Mouse (Mus musculus): ENCODE data around the gene Camta1. TPM values are rescaled to one million over a fixed set of nuclear protein-coding genes. Genes with fewer than 3 reads are reported as not detected.

Camta1 gene
- polyA plus RNA-seq, 2 experiments: 7.3 to 32.8 TPM

DNA sequence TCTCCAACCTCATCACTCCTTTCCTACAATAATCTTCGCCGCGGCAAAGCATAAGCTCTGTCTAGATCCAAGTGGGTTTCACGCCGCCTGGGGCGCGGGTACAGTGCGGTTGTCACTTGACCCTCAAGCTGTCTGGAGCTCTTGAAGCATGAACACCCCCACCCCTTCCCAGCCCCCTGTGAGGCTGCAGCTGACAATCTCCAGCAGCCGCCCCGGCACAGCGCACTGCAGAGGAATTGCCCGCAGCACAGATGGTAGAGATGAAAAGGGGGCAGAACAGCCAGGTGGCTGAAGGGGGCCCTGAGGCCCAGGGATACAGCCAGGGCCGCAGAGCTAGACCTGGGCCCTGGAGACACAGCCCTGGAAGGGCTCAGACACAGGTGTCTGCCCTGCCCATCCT lies 189.2 kb downstream of the Camta1 start:
- Histone ChIP-seq H3K4me1 (replicated peaks; ENCODE audit: control insufficient read depth in 2 of 2, insufficient read depth in 2 of 2, low read length in 1 of 2) (no peaks in the 10 kb centered on the region), H3K9ac (replicated peaks) (no peak overlapping the region), H3K36me3 (replicated peaks; ENCODE audit: control insufficient read depth, insufficient read depth, low read depth) (no peaks in the 10 kb centered on the region), H3K4me2 (ENCODE audit: low read depth) (no peak overlapping the region), H3K9me3 (ENCODE audit: control insufficient read depth, low read length) (no peaks in the 10 kb centered on the region), H3K27ac (no peak overlapping the region), H3K4me3 (ENCODE audit: insufficient read depth in 1 of 2, low read depth in 2 of 2, low read length in 2 of 2) (no peak overlapping the region), H3K27me3 (ENCODE audit: control insufficient read depth, insufficient read depth, low read length) (no peaks in the 10 kb centered on the region)
- 79% methylated on average over 13 of the region's 13 CpGs for WGBS (ENCODE audit: insufficient replicate concordance)
- DNase-seq (ENCODE audit: low read depth in 3 of 3, low spot score in 3 of 3) (no peak), ATAC-seq (ENCODE audit: insufficient read depth) (no peak)
- TF ChIP-seq CTCF (IDR thresholded peaks at IDR 0.05; ENCODE audit: low read depth) (no peak), EP300 (IDR thresholded peaks at IDR 0.05; ENCODE audit: low read depth) (no peak)

DNA sequence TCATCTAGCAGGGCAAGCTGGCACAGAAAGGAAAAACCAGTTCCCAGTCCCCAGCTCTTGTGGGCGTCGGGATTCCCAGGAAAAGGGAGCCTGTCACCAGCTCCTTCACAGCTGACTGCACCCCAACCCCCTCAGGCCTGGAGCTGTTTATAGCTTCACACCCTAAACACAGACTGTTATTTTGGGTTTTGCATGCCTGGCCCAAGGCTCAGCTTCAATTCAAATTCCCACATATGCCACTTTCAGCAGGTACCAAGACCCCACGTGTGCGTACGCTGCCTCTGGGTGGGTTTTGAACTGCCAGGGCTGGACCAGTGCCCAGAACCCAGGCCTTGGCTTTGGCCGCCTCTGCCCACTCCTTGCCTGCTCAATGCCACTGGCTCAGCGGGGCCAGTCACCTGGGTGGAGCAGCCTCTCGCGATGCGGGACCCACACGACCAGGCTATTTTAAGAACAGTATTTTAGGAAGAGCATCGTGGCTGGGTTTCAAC lies 195.2 kb downstream of the Camta1 start:
- Histone ChIP-seq H3K9ac (replicated peaks) (no peak overlapping the region), H3K4me1 (replicated peaks; ENCODE audit: control insufficient read depth in 2 of 2, insufficient read depth in 2 of 2, low read length in 1 of 2) (no peaks in the 10 kb centered on the region), H3K4me3 (ENCODE audit: insufficient read depth in 1 of 2, low read depth in 2 of 2, low read length in 2 of 2) (no peak overlapping the region), H3K36me3 (replicated peaks; ENCODE audit: control insufficient read depth, insufficient read depth, low read depth) (no peaks in the 10 kb centered on the region), H3K4me2 (ENCODE audit: low read depth) (no peak overlapping the region), H3K9me3 (ENCODE audit: control insufficient read depth, low read length) (no peaks in the 10 kb centered on the region), H3K27ac (no peak overlapping the region), H3K27me3 (ENCODE audit: control insufficient read depth, insufficient read depth, low read length) (no peaks in the 10 kb centered on the region)
- 64% methylated on average over 12 of the region's 12 CpGs for WGBS (ENCODE audit: insufficient replicate concordance)
- no peak for TF ChIP-seq EP300 (IDR thresholded peaks at IDR 0.05; ENCODE audit: low read depth)
- no peak for TF ChIP-seq CTCF (IDR thresholded peaks at IDR 0.05; ENCODE audit: low read depth)
- DNase-seq (ENCODE audit: low read depth in 3 of 3, low spot score in 3 of 3) (no peak), ATAC-seq (ENCODE audit: insufficient read depth) (no peak)

DNA sequence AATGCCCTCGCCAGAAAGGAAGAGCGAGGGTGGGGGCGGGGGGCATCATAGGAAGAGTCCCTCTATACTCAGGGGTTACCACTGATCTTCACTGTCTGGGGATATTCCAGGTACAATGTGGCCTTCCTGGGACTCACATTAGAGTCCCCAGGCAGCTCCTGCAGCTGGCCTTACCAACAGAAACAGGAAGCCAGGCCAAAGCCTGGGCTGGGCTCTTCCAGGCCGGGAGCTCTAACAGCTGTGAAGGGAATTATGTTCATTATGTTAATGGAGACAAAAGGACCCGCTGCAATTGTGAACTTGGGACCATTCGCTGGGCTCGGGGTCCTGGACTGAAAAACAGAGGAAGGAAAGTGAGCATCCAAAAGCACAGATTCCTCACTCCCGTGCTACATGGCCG lies 200.2 kb downstream of the Camta1 start:
- no peak for ATAC-seq (ENCODE audit: insufficient read depth)
- DNase-seq (ENCODE audit: low read depth in 3 of 3, low spot score in 3 of 3): no peak
- no peak overlapping the region for H3K4me2 ChIP-seq (ENCODE audit: low read depth)
- no peaks in the 10 kb centered on the region for H3K9me3 ChIP-seq (ENCODE audit: control insufficient read depth, low read length)
- H3K4me1 ChIP-seq (replicated peaks; ENCODE audit: control insufficient read depth in 2 of 2, insufficient read depth in 2 of 2, low read length in 1 of 2): no peaks in the 10 kb centered on the region
- H3K4me3 ChIP-seq (ENCODE audit: insufficient read depth in 1 of 2, low read depth in 2 of 2, low read length in 2 of 2): no peak overlapping the region
- H3K9ac ChIP-seq (replicated peaks): no peak overlapping the region
- H3K27me3 ChIP-seq (ENCODE audit: control insufficient read depth, insufficient read depth, low read length): no peaks in the 10 kb centered on the region
- 66% methylated on average over 9 of the region's 9 CpGs for WGBS (ENCODE audit: insufficient replicate concordance)
- TF ChIP-seq CTCF (IDR thresholded peaks at IDR 0.05; ENCODE audit: low read depth) (no peak), EP300 (IDR thresholded peaks at IDR 0.05; ENCODE audit: low read depth) (no peak)
- H3K27ac ChIP-seq: no peak overlapping the region
- no peaks in the 10 kb centered on the region for H3K36me3 ChIP-seq (replicated peaks; ENCODE audit: control insufficient read depth, insufficient read depth, low read depth)

DNA sequence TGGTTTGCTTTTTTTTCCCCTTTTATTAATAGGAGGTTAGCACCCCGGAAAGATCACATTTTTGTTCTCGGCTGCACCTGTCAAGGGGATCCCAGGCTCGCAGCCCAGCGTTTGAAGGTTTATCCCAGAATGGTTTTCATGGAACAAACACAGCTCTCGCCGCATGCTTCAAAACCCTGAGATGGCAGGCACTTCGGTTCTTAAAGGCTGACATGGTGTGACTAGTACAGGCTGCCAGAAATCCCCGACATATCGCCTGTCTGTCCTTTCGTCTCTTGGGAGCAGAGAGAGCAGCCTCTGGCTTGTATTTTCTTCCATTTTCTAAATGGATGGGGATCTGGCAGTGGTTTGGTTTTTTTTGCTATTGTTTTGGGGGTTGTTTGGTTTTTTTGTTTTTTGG lies 205.2 kb downstream of the Camta1 start:
- Histone ChIP-seq H3K4me1 (replicated peaks; ENCODE audit: control insufficient read depth in 2 of 2, insufficient read depth in 2 of 2, low read length in 1 of 2) (no peaks in the 10 kb centered on the region), H3K9me3 (ENCODE audit: control insufficient read depth, low read length) (no peaks in the 10 kb centered on the region), H3K4me2 (ENCODE audit: low read depth) (no peak overlapping the region), H3K4me3 (ENCODE audit: insufficient read depth in 1 of 2, low read depth in 2 of 2, low read length in 2 of 2) (no peak overlapping the region), H3K27ac (no peak overlapping the region), H3K36me3 (replicated peaks; ENCODE audit: control insufficient read depth, insufficient read depth, low read depth) (no peaks in the 10 kb centered on the region), H3K9ac (replicated peaks) (no peak overlapping the region), H3K27me3 (ENCODE audit: control insufficient read depth, insufficient read depth, low read length) (no peaks in the 10 kb centered on the region)
- TF ChIP-seq CTCF (IDR thresholded peaks at IDR 0.05; ENCODE audit: low read depth): no peak
- no peak for TF ChIP-seq EP300 (IDR thresholded peaks at IDR 0.05; ENCODE audit: low read depth)
- ATAC-seq (ENCODE audit: insufficient read depth): no peak
- 72% methylated on average over 10 of the region's 10 CpGs for WGBS (ENCODE audit: insufficient replicate concordance)
- no peak for DNase-seq (ENCODE audit: low read depth in 3 of 3, low spot score in 3 of 3)

DNA sequence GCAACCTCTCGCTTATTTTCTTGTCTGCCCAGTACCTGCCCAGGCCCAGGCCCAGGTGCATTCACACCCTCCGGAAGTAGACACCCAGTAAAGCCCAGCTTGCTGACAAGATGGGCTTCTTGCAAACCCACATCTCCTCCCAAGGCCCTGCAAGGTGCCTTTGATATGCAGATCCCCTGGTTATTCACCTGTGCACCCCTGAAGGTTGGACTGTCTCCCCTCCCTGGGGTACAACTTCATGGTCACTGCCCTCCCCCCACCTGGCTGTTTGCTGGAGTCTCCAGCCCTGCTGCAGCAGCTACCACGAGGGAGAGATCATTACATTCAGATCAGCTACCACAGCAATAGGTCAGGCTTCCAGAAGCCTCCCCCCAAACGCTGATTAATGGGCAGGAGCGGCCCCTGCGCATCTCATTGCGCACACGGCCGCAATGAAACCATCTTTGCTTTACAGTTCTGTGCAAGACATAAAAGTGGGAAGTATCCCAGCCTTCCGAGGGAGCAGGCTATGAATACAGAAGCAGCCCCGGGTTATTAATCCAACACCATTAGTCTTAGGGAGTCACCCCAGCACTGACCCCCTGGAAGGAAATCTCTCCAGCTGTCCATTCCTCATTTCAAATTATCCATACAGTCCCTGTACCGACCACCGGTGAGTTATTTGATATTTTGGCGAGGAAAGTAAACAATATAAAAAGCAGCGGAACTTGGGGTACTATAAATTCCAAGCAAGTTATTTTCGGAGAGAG lies 205.9 kb downstream of the Camta1 start:
- Histone ChIP-seq H3K4me3 (ENCODE audit: insufficient read depth in 1 of 2, low read depth in 2 of 2, low read length in 2 of 2) (no peak overlapping the region), H3K9me3 (ENCODE audit: control insufficient read depth, low read length) (no peaks in the 10 kb centered on the region), H3K9ac (replicated peaks) (no peak overlapping the region), H3K36me3 (replicated peaks; ENCODE audit: control insufficient read depth, insufficient read depth, low read depth) (no peaks in the 10 kb centered on the region), H3K27ac (no peak overlapping the region), H3K4me1 (replicated peaks; ENCODE audit: control insufficient read depth in 2 of 2, insufficient read depth in 2 of 2, low read length in 1 of 2) (no peaks in the 10 kb centered on the region), H3K27me3 (ENCODE audit: control insufficient read depth, insufficient read depth, low read length) (no peaks in the 10 kb centered on the region), H3K4me2 (ENCODE audit: low read depth) (no peak overlapping the region)
- TF ChIP-seq EP300 (IDR thresholded peaks at IDR 0.05; ENCODE audit: low read depth): no peak
- TF ChIP-seq CTCF (IDR thresholded peaks at IDR 0.05; ENCODE audit: low read depth): no peak
- WGBS (ENCODE audit: insufficient replicate concordance): 64% methylated on average over 16 of the region's 16 CpGs
- no peak for ATAC-seq (ENCODE audit: insufficient read depth)
- no peak for DNase-seq (ENCODE audit: low read depth in 3 of 3, low spot score in 3 of 3)
